Mouse (Mus musculus): ENCODE measurements at regions not wholly inside any gene's neighbourhood (a gene's known extent, or its start where the extent isn't known, plus 50 kb on each side); places are given as distances from the start of the nearest gene placed in this dataset.

DNA sequence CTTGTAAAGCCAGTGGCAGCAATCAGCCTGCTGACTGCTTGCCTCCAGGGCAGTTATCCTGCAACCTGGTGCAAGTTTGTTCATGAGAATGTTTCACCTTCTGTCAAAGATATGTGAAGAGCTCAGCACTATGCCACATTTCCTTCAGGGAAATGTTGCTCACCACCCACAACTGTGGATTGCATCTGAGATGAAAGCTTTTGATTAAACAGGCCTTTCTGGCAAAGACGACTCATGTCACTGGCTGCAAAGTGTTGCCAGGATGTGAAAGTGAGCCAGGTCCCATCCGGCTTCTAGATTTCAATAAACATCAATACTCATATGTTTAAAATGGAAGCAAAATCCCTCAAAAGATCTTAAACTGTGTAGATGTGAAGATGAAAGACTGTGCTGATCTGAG is 2121.0 kb downstream of the Gm37988 start:
- no peak for ATAC-seq

DNA sequence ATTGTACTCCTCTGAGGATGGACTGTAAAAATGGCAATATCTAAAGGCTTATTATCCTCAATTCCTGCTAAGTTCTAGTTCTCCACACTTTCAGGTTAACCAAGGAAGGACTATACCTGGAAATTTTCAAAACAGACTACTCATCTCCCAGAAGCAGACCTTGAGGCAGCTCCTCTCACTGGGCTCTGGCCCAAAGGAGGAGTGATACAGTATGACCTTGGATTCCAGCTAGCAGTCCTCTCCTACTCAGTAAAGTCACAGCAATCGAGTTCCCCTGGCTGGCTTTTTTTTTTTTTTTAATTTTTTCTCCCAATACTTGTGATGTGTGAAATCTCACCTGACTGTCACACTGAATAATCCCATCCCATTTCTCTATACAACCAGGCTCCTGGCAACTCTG is 2124.2 kb downstream of the Gm37988 start:
- ATAC-seq: no peak

DNA sequence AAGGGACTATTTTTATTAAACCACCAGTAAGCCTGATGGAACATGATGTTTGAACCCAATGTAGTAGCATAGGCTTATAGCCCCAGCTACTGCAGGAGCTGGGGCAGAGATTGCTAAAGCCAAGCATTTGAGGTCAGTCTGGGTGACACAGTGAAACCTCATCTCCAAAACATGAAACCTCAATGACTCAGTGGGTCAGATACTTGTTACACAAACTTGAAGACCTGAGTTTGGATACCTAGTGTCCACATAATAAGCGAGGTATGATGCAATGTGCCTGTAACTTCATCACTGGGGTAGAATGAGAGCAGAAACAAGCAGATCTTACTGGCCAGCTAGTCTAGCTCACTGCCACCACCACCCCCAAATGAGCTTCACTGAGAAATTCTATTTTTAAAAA is 2162.1 kb downstream of the Gm37988 start:
- ATAC-seq: no peak

DNA sequence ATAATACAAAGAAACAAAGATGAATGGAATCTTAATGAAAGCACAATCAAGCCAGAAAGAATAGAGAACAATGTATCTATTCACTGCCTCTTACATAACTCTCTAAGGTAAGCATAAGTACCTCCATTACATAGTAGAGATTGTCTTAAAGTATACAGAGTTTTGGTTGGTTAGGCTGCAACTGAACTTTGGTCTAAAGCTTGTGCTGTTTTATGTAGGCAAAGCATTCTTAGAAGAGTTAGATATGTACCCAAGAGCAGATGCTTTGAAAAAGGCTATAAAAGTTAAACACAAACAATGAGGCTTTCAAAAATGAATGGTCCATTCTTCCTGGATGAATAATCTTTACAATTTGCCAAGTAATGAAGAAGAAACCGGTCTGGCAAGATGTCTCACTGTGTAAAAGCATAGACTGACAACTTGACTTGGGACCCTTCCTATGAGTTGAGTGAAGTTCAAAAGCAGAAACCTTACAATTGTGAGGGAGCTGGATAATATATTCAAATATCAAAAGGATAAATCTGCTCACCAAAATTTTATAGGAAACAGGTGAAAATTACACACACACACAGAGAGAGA is 2166.1 kb downstream of the Gm37988 start:
- ATAC-seq: no peak

DNA sequence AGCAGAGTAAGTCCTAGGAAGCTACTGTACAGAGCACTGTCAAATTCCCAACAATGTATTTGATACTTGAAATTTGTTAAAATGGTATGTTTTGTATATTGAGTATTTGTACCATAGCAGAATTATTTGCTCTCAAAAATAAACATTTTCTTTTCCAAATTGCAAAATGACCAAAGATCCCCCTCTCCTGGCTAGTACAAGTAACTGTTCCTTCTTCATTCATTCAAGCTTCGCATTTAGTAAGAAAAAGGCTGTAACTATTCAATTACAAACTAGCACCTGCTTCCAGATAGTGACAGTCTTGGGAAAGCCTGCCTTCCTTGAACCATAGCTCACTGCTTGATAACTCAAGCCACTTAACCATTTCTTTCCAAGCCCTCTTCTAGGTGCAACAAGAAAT is 2171.9 kb downstream of the Gm37988 start:
- ATAC-seq: no peak

DNA sequence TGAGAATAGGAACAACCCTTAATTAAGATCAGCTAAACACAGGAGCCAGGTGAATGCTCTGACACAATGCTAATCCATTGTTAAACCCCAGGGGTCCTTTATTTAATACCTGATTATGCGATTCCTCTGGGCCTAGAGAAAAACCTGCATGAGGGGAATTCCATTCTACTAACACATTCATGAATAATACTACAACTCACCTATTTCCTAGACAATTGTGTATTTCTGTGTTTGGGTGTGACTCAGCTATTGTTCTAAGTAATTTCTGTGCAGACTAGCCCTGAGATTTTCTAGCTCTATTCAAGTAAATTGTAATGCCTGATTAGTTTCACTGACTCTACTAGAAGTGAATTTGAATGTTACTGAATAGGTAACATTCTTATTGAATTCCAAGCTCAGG is 2176.5 kb downstream of the Gm37988 start:
- ATAC-seq: no peak

DNA sequence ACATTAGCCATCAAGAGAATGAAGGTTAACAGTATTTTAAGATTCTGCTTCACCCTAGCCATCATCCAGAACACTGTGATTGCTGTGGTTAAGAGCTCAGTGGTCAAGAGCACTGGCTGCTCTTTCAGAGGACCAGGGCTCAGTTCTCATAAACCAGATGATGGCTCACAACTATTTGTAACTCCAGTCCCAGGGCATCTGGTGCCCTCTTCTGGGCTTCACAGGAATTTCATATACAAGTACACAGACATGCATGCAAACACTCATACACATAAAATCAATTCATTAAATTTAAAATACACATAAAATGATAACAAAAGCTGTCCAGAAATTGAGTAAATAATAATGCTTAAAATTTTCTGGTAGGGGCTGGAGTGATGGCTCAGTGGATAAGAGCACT is 2189.9 kb downstream of the Gm37988 start:
- no peak for ATAC-seq

DNA sequence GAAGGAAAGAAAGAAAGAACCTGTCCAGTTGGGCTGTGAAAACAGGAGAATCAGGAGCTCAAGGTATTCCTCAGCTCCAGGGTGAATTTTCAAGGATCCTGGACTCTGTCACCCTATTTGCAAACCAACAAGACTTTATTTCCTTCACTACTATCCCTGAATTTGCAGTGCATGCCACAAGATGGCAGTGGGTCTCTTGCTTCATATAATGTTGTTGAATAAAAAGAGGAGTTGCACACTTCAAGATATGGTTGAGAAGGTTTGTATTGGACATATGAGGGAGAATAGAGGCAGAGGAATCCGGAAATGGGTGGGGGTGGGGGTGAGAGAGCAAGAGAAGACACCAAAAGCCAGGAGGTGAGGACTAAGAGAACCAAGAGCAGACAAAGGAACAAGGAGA is 2202.5 kb downstream of the Gm37988 start:
- ATAC-seq: peak; percentile 57

All from CD4-positive, CD25-positive, alpha-beta regulatory T cell, adult 4 months (primary cell).